Mouse (Mus musculus): ENCODE data around the gene Lbr.
"Not testable (repeated sequence)": the region's sequence is repeated elsewhere in the genome, so short reads cannot be mapped to it uniquely, and the experiment has no call there.

- TF ChIP-seq CTCF, EP300 (IDR thresholded peaks at IDR 0.05; ENCODE audit: low read depth): not testable (repeated sequence)
Measured at GRCm38 (mm10) chr1:181782600-181782999, 60.2 kb downstream of the Lbr start.
